Mouse (Mus musculus) brain, adult 10 weeks (tissue): ENCODE measurements around the gene 2410004B18Rik. TPM values are rescaled to one million over a fixed set of nuclear protein-coding genes. Genes with fewer than 3 reads are reported as not detected.

Experiments used
- polyA plus RNA-seq: library from polyadenylated mRNA; stranded (reverse); fragments of 350-450 nt; fragmentation: Illumina TruSeq; extraction: RNeasy Lipid Tissue Mini Kit (QIAGEN cat#74804); gene quantifications from one replicate; pipeline ENCODE4 v1.2.3, GENCODE M21; 2015; ENCODE audit warnings: low read depth, low replicate concordance

2410004B18Rik gene
- 49.2 TPM for polyA plus RNA-seq

GRCm38 (mm10) chr3:145937505-145938404 lies at the start of gene 2410004B18Rik:
TSS of gene 2410004B18Rik (plus strand) at chr3:145938014.

DNA sequence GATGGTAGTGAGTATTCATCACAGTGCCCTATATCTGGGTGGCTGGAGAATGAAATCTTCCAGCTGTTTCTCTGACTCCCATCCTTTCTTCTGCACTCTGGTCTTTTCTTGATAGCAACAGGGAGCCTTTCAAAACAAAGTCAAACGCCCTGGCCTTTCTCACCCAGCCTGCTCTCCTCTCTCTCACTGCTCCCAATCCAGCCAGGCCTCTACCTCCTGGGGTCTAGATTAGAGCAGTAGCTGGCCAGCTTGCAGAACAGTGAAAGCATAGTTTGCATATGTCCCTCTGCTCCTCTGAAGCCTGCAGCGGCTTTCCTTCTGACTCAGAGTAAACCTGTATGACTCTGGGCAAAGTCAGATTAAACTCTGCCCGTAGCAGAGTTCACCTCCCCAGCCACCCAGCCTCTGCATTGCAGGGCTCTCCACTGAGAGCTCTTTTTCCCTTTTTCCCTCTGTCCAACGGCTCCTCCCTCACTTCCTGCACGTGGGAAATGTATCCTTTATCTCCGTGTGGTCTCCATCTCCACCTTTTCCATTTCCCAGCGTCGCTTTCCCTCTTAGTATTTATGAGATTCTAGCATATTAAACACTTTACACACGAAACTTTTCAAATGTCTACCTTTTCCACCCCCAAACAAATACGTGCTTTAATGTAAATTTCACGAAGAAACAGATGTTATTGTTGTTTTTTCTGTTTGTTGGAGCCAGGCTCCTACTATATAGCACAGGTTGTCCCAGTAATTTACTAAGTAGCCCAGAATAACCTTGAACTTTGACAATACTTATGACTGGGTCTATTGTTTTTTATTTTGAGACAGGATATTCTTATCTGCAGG lies 15.6 kb upstream of the 2410004B18Rik start, which contains the start of gene Bcl10:
TSS of gene Bcl10 (plus strand) at position 786 of the 836 bp plus-strand sequence.

GRCm38 (mm10) chr3:145987268-145987969 lies 49.6 kb downstream of the 2410004B18Rik start, which contains the start of gene Syde2:
TSS of gene Syde2 (plus strand) at chr3:145987870.

Other genes starting within 250 kb of the 2410004B18Rik start
- gene Ddah1, start 179.3 kb upstream of the 2410004B18Rik start, polyA plus RNA-seq = 63.8 TPM
- gene Bcl10, start 15.2 kb upstream of the 2410004B18Rik start, polyA plus RNA-seq = 16.7 TPM
- 1.3 TPM for gene Syde2, start 49.9 kb downstream of the 2410004B18Rik start, polyA plus RNA-seq
- 1.7 TPM for gene Wdr63, start 170.1 kb downstream of the 2410004B18Rik start, polyA plus RNA-seq
- not detected for gene Mcoln3, start 179.4 kb downstream of the 2410004B18Rik start, polyA plus RNA-seq
- gene Mcoln2, start 211.8 kb downstream of the 2410004B18Rik start, polyA plus RNA-seq = not detected